Mouse (Mus musculus): ENCODE results near the gene Glp1r.

DNA sequence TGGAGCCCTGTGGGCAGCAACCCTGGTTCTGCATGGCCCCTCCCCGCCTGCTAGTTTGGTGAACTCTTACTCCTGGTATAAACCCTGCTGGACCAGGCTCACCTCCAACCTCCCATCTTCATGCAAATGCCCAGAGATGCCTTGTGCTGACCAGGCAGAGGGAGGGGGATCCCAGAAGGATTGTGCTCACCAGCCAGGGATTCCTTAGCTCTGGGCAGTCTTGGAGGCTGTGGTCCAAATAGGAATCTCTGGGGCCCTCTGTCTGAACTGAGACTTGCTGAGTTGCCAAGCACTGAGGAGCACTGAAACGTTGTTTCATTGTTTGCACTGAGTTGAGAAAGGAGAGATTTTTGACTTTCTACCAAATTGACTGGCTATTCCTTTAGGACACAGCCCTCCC lies 61.3 kb downstream of the Glp1r start:
- TF ChIP-seq CTCF (IDR thresholded peaks at IDR 0.05; ENCODE audit: borderline replicate concordance, extremely low read depth, insufficient read depth, insufficient read length) (no peak), POLR2A (IDR thresholded peaks at IDR 0.05; ENCODE audit: borderline replicate concordance, extremely low read depth, insufficient read depth, insufficient read length, poor library complexity, severe bottlenecking) (no peak)
